Mouse (Mus musculus) ES-Bruce4 (cell line): ENCODE measurements around the gene Zfp518b.

ENCODE experiments used
- CTCF ChIP-seq: IDR thresholded peaks from one replicate; pipeline ENCODE4 v1.8.1; 2011; ENCODE audit warnings: low read depth, low read length
- POLR2A ChIP-seq: IDR thresholded peaks from one replicate; pipeline ENCODE4 v1.8.1; 2011; ENCODE audit warnings: low read length; ENCODE audit not compliant: insufficient read depth

DNA sequence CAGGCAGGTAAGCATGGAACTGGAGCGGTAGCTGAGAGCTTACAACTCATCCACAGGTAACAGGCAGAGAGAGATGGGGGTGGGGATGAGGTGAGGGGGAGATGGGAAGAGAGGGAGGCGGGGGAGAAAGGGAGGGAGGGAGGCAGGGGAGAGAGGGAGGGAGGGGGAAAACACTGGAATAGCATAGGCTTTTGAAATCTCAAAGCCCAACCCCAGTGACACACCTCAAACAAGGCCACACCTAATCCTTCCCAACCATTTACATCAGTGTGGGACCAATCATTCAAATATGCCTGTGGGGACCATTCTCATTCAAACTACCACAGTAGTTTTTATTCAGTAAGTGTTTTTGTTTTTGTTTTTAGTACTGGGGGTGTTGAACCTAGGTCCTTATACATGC, 31.5 kb downstream of the Zfp518b start:
- TF ChIP-seq POLR2A, result no peak
- TF ChIP-seq CTCF, result no peak
